Mouse (Mus musculus) neural tube, embryonic 11.5 days (tissue): Measurements from ENCODE around the gene Masp2. TPM values are rescaled to one million over a fixed set of nuclear protein-coding genes. Genes with fewer than 3 reads are reported as not detected.

Source experiments
- ATAC-seq: fragments of 200-750 bp; cut with Nextera tagmentation; 2 replicates; pipeline ENCODE4 v1.8.0; 2017; ENCODE audit warnings: moderate number of reproducible peaks, mild to moderate bottlenecking, moderate TSS enrichment, moderate library complexity; ENCODE audit not compliant: insufficient read depth, low FRiP score, low TSS enrichment
- DNase-seq: peaks from one replicate; pipeline ENCODE4 v3.0.0-alpha.2; 2015; ENCODE audit warnings: low spot score
- H3K27ac ChIP-seq: fragments of 300-500 bp; sonication (generic); 2 replicates; pipeline ENCODE4 v1.5.1; 2014; ENCODE audit warnings: low read depth, mild to moderate bottlenecking, low read length
- H3K27me3 ChIP-seq: fragments of 300-500 bp; sonication (generic); 2 replicates; pipeline ENCODE4 v1.6.1; 2014; ENCODE audit warnings: mild to moderate bottlenecking, low read length, mixed read lengths; ENCODE audit not compliant: control insufficient read depth, insufficient read depth
- H3K36me3 ChIP-seq: fragments of 300-500 bp; sonication (generic); 2 replicates; pipeline ENCODE4 v1.6.1; 2014; ENCODE audit warnings: mild to moderate bottlenecking, low read length, moderate library complexity, mixed read lengths; ENCODE audit not compliant: control insufficient read depth, insufficient read depth
- H3K4me1 ChIP-seq: fragments of 300-500 bp; sonication (generic); 2 replicates; pipeline ENCODE4 v1.6.1; 2014; ENCODE audit warnings: low read length, mixed read lengths; ENCODE audit not compliant: control insufficient read depth, insufficient read depth
- H3K4me2 ChIP-seq: fragments of 300-500 bp; sonication (generic); 2 replicates; pipeline ENCODE4 v1.6.1; 2014; ENCODE audit warnings: low read depth, mild to moderate bottlenecking, moderate library complexity
- H3K4me3 ChIP-seq: fragments of 300-500 bp; sonication (generic); 2 replicates; pipeline ENCODE4 v1.5.1; 2014; ENCODE audit warnings: low read depth, low read length
- H3K9ac ChIP-seq: fragments of 300-500 bp; sonication (generic); 2 replicates; pipeline ENCODE4 v1.6.1; 2014; ENCODE audit warnings: mild to moderate bottlenecking, low read length
- H3K9me3 ChIP-seq: fragments of 300-500 bp; sonication (generic); 2 replicates; pipeline ENCODE4 v1.6.1; 2016; ENCODE audit warnings: low read length; ENCODE audit not compliant: control insufficient read depth
- WGBS: fragments of 180-500 bp; shearing (Covaris S2); extraction: QIAGEN DNeasy Blood & Tissue Kit; methylation state at CpG from one replicate; pipeline ENCODE4 v1.1.7; 2014; 5-methylcytosine and 5-hydroxymethylcytosine counted together
- polyA plus RNA-seq: library from polyadenylated mRNA; unstranded; fragments of >200 nt; fragmentation: Nextera tagmentation; extraction: Ambion mirVana; gene quantifications from 2 replicates; pipeline ENCODE4 v1.2.1, GENCODE M21; 2014

Gene Masp2
- polyA plus RNA-seq, 1 experiment from 2014 or later: 0.17 TPM

- 91% methylated on average over 9 of the region's 9 CpGs for WGBS
Measured at GRCm38 (mm10) chr4:148580765-148581164, 21.6 kb upstream of the Masp2 start.

GRCm38 (mm10) chr4:148581422-148581821, 20.9 kb upstream of the Masp2 start:
- no peaks in the 10 kb centered on the region for H3K4me1 ChIP-seq
- DNase-seq (no peak), ATAC-seq (no peak)
- no peak overlapping the region for H3K27ac ChIP-seq
- no peak overlapping the region for H3K4me2 ChIP-seq
- no peaks in the 10 kb centered on the region for H3K27me3 ChIP-seq
- 89% methylated on average over 5 of the region's 5 CpGs for WGBS
- H3K9me3 ChIP-seq: no peaks in the 10 kb centered on the region
- no peak overlapping the region for H3K9ac ChIP-seq
- no peak overlapping the region for H3K4me3 ChIP-seq
- H3K36me3 ChIP-seq: peaks cover 19% of the 10 kb centered on the region

More at GRCm38 (mm10) chr4:148580765-148581164, 21.6 kb upstream of the Masp2 start:
- Histone ChIP-seq H3K9ac (no peak overlapping the region), H3K9me3 (no peaks in the 10 kb centered on the region), H3K4me1 (no peaks in the 10 kb centered on the region), H3K36me3 (peaks cover 25% of the 10 kb centered on the region), H3K27me3 (no peaks in the 10 kb centered on the region), H3K27ac (no peak overlapping the region), H3K4me2 (no peak overlapping the region), H3K4me3 (no peak overlapping the region)
- ATAC-seq: no peak
- no peak for DNase-seq

DNA sequence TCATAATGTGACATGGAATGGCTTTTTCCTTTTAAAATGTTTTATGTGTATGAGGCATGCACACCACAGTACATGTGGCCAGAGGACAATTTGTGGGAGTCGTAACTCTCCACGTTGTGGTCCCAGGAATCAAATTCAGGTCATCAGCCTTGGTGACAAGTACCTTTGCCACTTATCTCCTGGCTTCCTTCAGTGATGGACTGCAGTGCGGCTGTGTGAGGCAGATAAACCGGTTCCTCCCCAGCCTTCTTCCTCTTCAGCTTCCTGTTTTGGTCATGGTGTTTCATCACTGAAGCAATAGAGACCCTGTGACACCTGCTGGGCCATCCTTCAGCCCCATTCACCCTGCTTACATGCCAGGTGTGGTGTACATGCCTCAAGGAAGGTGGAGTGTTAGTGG, 19.1 kb upstream of the Masp2 start:
- Histone ChIP-seq H3K4me3 (no peak overlapping the region), H3K4me1 (no peaks in the 10 kb centered on the region), H3K27me3 (no peaks in the 10 kb centered on the region), H3K9me3 (no peaks in the 10 kb centered on the region), H3K36me3 (peaks cover 13% of the 10 kb centered on the region), H3K27ac (no peak overlapping the region), H3K9ac (no peak overlapping the region), H3K4me2 (no peak overlapping the region)
- no peak for ATAC-seq
- 85% methylated on average over 4 of the region's 4 CpGs for WGBS
- DNase-seq: no peak

DNA sequence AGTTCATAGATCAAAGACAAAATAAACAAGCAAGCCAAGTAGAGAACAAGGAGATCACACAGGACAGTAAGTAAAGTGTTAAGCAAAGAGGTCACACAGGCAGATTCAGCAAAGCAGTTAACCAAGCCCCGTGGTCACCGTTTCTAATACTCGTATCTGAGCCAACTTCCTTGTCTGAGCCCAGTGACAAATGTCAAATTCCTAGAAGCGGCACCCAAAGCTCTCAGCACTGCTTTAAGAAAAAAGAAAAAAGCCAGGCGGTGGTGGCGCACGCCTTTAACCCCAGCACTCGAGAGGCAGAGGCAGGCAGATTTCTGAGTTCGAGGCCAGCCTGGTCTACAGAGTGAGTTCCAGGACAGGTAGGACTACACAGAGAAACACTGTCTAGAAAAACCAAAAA, 15.7 kb upstream of the Masp2 start:
- WGBS: 82% methylated on average over 9 of the region's 9 CpGs
- Histone ChIP-seq H3K9me3 (no peaks in the 10 kb centered on the region), H3K4me1 (no peaks in the 10 kb centered on the region), H3K27me3 (no peaks in the 10 kb centered on the region), H3K36me3 (0 out of 2 replicates have a peak, but pooled peaks cover 4% of the 10 kb centered on the region), H3K9ac (no peak overlapping the region), H3K4me2 (no peak overlapping the region), H3K4me3 (no peak overlapping the region), H3K27ac (no peak overlapping the region)
- ATAC-seq (no peak), DNase-seq (no peak)

GRCm38 (mm10) chr4:148588793-148589192, 13.6 kb upstream of the Masp2 start:
- Histone ChIP-seq H3K27ac (no peak overlapping the region), H3K9me3 (no peaks in the 10 kb centered on the region), H3K4me2 (no peak overlapping the region), H3K4me3 (no peak overlapping the region), H3K36me3 (no peaks in the 10 kb centered on the region; the same call in 1 of the 2 replicates), H3K4me1 (peaks cover 9% of the 10 kb centered on the region), H3K9ac (no peak overlapping the region), H3K27me3 (no peaks in the 10 kb centered on the region)
- DNase-seq (no peak), ATAC-seq (no peak)
- 84% methylated on average over 9 of the region's 9 CpGs for WGBS

GRCm38 (mm10) chr4:148589565-148589964, 12.8 kb upstream of the Masp2 start:
- peaks cover 8% of the 10 kb centered on the region for H3K36me3 ChIP-seq
- WGBS: 49% methylated on average over 7 of the region's 8 CpGs
- DNase-seq (no peak), ATAC-seq (no peak)
- no peaks in the 10 kb centered on the region for H3K27me3 ChIP-seq
- no peak overlapping the region for H3K27ac ChIP-seq
- no peak overlapping the region for H3K9ac ChIP-seq
- no peak overlapping the region for H3K4me2 ChIP-seq
- H3K4me3 ChIP-seq: no peak overlapping the region
- no peaks in the 10 kb centered on the region for H3K9me3 ChIP-seq
- peaks cover 9% of the 10 kb centered on the region for H3K4me1 ChIP-seq

GRCm38 (mm10) chr4:148590421-148591170, 11.8 kb upstream of the Masp2 start:
- peak overlapping the region; percentile 92 for H3K4me3 ChIP-seq
- H3K4me2 ChIP-seq: peak overlapping the region; percentile 90
- peak overlapping the region; percentile 33 for H3K9ac ChIP-seq
- H3K27ac ChIP-seq: no peak overlapping the region
- H3K36me3 ChIP-seq: peaks cover 15% of the 10 kb centered on the region
- peaks cover 9% of the 10 kb centered on the region for H3K4me1 ChIP-seq
- no peaks in the 10 kb centered on the region for H3K9me3 ChIP-seq
- H3K27me3 ChIP-seq: no peaks in the 10 kb centered on the region
- ATAC-seq (no peak), DNase-seq (peak; percentile 34)
- 6% methylated on average over 18 of the region's 18 CpGs for WGBS

- peak within 1 kb of the TSS; percentile 73 for H3K9ac ChIP-seq
- ATAC-seq (peak; percentile 99), DNase-seq (peak; percentile 97)
- H3K9me3 ChIP-seq: no peaks in the 10 kb centered on the region
- H3K4me3 ChIP-seq: peak within 1 kb of the TSS; percentile 92
- no peaks in the 10 kb centered on the region for H3K27me3 ChIP-seq
- WGBS: under 1% methylated on average over 48 of the region's 50 CpGs
- peaks cover 9% of the 10 kb centered on the region for H3K4me1 ChIP-seq
- peaks cover 15% of the 10 kb centered on the region for H3K36me3 ChIP-seq
- H3K4me2 ChIP-seq: peak within 1 kb of the TSS; percentile 90
- H3K27ac ChIP-seq: no peak within 1 kb of the TSS
Measured at GRCm38 (mm10) chr4:148591171-148591630, 11.2 kb upstream of the Masp2 start, which contains the start of gene Srm. TSS of gene Srm (plus strand) at chr4:148591503.
